Mouse (Mus musculus): Measurements from ENCODE around the gene Hnrnpa0.

DNA sequence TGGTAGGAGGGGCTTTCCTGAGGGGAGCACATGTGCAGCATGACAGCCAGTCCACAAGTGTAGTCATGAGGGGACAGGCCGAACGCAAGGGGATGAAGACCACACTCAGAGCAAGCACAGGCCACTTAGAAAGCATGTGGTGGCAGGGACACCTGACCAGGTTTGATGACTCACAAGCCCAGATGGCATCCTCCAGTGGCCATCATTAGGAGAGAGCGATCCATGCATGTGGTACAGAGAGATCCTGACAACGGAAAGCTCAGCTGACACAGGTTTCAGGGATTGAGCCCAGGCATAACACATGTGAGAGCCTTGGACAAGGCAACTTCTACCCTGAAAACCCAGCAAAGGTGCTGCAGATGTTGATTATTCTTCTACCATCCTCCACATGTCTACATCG lies 44.0 kb downstream of the Hnrnpa0 start:
- TF ChIP-seq CTCF (IDR thresholded peaks at IDR 0.05; ENCODE audit: extremely low read depth, insufficient read depth, insufficient read length, insufficient replicate concordance) (no peak), POLR2A (IDR thresholded peaks at IDR 0.05; ENCODE audit: low read depth, low read length) (no peak)
